Mouse (Mus musculus): ENCODE data around the gene Eng.

The Eng gene

GRCm38 (mm10) chr2:32682721-32683417 is 36.5 kb downstream of the Eng start:
- no peak for DNase-seq

- no peak for DNase-seq
These were observed 37.3 kb downstream of the Eng start for GRCm38 (mm10) chr2:32683701-32684100.

- no peak for DNase-seq
These were observed 38.5 kb downstream of the Eng start for GRCm38 (mm10) chr2:32684681-32685428.

- peak; percentile 21 for DNase-seq
These were observed 39.4 kb downstream of the Eng start for GRCm38 (mm10) chr2:32685807-32686206.

- DNase-seq: no peak
These were observed 40.2 kb downstream of the Eng start for GRCm38 (mm10) chr2:32686640-32687039.

GRCm38 (mm10) chr2:32687562-32687961 is 41.2 kb downstream of the Eng start:
- no peak for DNase-seq

- peak; percentile 97 for DNase-seq
These were observed 43.0 kb downstream of the Eng start for GRCm38 (mm10) chr2:32689420-32689819.

- no peak for DNase-seq
These were observed 44.6 kb downstream of the Eng start for GRCm38 (mm10) chr2:32691041-32691440.

GRCm38 (mm10) chr2:32692496-32692895 is 46.1 kb downstream of the Eng start:
- DNase-seq: no peak

- peak; percentile 37 for DNase-seq
These were observed 46.9 kb downstream of the Eng start for GRCm38 (mm10) chr2:32693282-32693681.

GRCm38 (mm10) chr2:32693823-32694411 is 47.5 kb downstream of the Eng start:
- peak; percentile 98 for DNase-seq

GRCm38 (mm10) chr2:32694691-32695090 is 48.3 kb downstream of the Eng start:
- DNase-seq: no peak

GRCm38 (mm10) chr2:32699680-32700079 is 53.3 kb downstream of the Eng start:
- no peak for DNase-seq

GRCm38 (mm10) chr2:32700966-32701743 is 54.8 kb downstream of the Eng start:
- no peak for DNase-seq

- no peak for DNase-seq
These were observed 56.7 kb downstream of the Eng start for GRCm38 (mm10) chr2:32703046-32703445.

- no peak for DNase-seq
These were observed 57.6 kb downstream of the Eng start, which contains the start of gene Fpgs for GRCm38 (mm10) chr2:32704021-32704421. Gene Fpgs, minus strand, starts transcription at chr2:32704145.

GRCm38 (mm10) chr2:32705018-32705417 is 58.6 kb downstream of the Eng start:
- no peak for DNase-seq

GRCm38 (mm10) chr2:32706971-32707370 is 60.6 kb downstream of the Eng start:
- no peak for DNase-seq

- DNase-seq: peak; percentile 47
These were observed 62.2 kb downstream of the Eng start for GRCm38 (mm10) chr2:32708643-32709042.

- DNase-seq: no peak
These were observed 63.2 kb downstream of the Eng start for GRCm38 (mm10) chr2:32709521-32710137.

GRCm38 (mm10) chr2:32710425-32710824 is 64.0 kb downstream of the Eng start:
- DNase-seq: peak; percentile 58

- DNase-seq: no peak
These were observed 65.1 kb downstream of the Eng start for GRCm38 (mm10) chr2:32711301-32712056.
